Mouse (Mus musculus) splenic B cell, adult 2 months (primary cell): ENCODE results near the gene Calr.
"Not testable (repeated sequence)": the region's sequence is repeated elsewhere in the genome, so short reads cannot be mapped to it uniquely, and the experiment has no call there.

Experiments
- DNase-seq: peaks from one replicate; pipeline ENCODE4 v3.0.0-alpha.2; 2011; ENCODE audit warnings: low read depth, low spot score
- H3K27me3 ChIP-seq: 2 replicates; pipeline ENCODE4 v1.6.1; 2012; ENCODE audit warnings: mild to moderate bottlenecking, low read length, moderate library complexity, mixed read lengths; ENCODE audit not compliant: control insufficient read depth, poor library complexity, insufficient read depth, severe bottlenecking
- H3K36me3 ChIP-seq: 2 replicates; pipeline ENCODE4 v1.6.1; 2012; ENCODE audit warnings: mild to moderate bottlenecking, low read length, moderate library complexity, mixed read lengths; ENCODE audit not compliant: control insufficient read depth, poor library complexity, insufficient read depth, severe bottlenecking

Gene Calr

GRCm38 (mm10) chr8:84834866-84835855 lies 11.6 kb downstream of the Calr start:
- H3K27me3 ChIP-seq: no peaks in the 10 kb centered on the region
- H3K36me3 ChIP-seq: peaks cover 13% of the 10 kb centered on the region
- no peak for DNase-seq

- DNase-seq: no peak
Observed at GRCm38 (mm10) chr8:84834002-84834865, 12.5 kb downstream of the Calr start.

DNA sequence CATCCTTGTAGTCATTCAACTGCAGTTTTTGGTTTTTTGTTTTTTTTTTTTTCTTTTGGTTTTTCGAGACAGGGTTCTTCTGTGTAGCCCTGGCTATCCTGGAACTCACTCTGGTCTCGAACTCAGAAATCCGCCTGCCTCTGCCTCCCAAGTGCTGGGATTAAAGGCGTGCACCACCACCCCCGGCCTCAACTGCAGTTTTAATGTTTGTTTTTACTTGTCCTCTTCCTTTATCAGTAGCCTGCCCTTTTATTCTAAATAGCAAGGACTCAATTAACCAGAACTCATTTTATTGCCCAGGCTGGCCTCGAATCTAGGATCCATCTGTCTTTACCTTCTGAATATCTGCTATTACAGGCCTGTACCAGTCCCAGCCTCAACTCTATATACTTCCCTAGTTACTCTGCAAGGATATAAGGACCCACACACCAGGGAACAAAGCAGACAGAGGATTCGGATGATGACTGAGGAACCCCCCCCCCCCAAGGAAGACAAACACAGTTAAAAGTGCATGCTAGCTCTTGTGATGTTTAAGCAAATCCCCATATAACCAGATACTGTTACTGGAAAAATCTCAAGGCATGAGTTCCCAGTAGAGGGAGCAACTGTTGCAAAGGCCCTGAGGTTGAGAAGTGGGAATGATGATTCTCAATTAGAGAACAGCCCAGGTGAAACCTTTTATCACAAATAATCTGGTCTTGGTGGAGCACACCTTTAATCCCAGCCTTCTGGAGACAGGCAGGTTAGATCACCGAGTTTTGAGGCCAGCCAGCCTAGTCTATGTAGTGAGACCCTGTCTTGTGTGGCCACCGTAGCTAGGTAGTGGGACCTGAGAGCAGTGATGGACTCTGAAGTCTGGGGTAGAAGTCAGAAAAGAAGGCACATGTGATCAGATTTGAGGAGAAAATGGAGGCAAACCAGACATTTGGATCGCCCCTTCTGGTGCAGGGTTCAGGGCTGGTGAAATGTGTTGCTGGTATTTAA lies 13.7 kb downstream of the Calr start:
- DNase-seq: no peak
- Histone ChIP-seq H3K36me3 (peaks cover 13% of the 10 kb centered on the region), H3K27me3 (no peaks in the 10 kb centered on the region)

More at GRCm38 (mm10) chr8:84834002-84834865, 12.5 kb downstream of the Calr start:
- Histone ChIP-seq H3K36me3 (peaks cover 13% of the 10 kb centered on the region), H3K27me3 (no peaks in the 10 kb centered on the region)

- Histone ChIP-seq H3K27me3 (no peaks in the 10 kb centered on the region; the same call in 1 of the 2 replicates), H3K36me3 (peaks cover 8% of the 10 kb centered on the region)
- DNase-seq: peak; percentile 86
Observed at GRCm38 (mm10) chr8:84832034-84832717, 14.6 kb downstream of the Calr start.

DNA sequence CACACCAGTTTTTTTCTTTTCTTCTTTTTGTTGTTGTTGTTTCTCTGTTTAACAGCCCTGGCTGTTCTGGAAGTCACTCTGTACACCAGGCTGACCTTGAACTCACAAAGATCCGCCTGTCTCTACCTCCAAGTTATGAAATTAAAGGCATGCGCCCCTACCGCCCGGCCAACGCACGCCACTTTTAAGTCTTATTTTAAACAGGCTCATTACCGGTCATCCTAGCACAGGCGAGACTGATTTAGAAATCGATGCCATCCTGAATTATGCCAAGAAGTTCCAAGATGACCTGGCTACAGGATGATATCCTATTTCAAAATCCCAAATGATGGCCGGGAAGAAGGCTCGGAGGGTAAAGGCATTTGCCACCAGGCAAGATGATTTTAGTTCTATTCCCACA lies 15.2 kb downstream of the Calr start, which contains the start of gene Gadd45gip1:
Gene Gadd45gip1, plus strand, starts transcription at position 33 of the 400 bp plus-strand sequence.
- Histone ChIP-seq H3K27me3 (no peaks in the 10 kb centered on the region; the same call in 1 of the 2 replicates), H3K36me3 (peaks cover 8% of the 10 kb centered on the region)
- DNase-seq: peak; percentile 81

DNA sequence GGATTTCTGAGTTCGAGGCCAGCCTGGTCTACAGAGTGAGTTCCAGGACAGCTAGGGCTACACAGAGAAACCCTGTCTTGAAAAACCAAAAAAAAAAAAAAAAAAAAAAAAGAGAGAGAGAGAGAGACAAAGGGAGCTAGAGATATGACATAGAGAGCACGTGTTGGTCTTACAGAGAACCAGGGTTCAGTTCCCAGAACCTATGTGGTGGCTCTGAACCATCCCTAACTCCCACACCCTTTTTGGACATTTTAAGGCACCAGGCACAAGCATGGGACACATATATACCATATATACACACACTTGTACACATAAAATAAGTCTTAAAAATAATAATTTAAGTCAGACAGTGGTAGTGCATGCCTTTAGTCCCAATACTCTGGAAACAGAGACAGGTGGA lies 20.2 kb downstream of the Calr start:
- H3K27me3 ChIP-seq, DNase-seq, H3K36me3 ChIP-seq: not testable (repeated sequence)

- Histone ChIP-seq H3K27me3 (no peaks in the 10 kb centered on the region; the same call in 1 of the 2 replicates), H3K36me3 (no peaks in the 10 kb centered on the region)
- DNase-seq: peak; percentile 31
Observed at GRCm38 (mm10) chr8:84825636-84826035, 21.1 kb downstream of the Calr start.

DNA sequence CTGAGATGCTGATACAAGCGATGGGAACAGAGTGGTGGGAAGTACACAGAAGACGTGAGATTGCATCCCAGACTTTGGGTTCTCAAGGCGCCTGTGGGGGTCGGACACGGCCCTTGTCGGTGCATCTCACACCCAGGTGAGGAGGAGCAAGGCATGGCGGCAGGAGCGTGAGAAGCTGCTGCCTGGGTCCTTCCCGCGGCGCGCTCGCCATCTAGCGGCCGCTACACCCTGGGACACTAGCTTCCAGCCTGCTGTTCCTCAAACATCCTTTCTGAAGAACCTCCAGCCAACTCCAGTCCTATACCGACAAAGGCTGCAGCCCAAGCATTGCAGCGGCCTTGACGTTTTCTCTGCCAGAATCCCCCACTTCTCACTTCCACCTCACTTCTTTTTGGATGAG lies 23.1 kb downstream of the Calr start:
- Histone ChIP-seq H3K27me3 (no peaks in the 10 kb centered on the region; the same call in 1 of the 2 replicates), H3K36me3 (no peaks in the 10 kb centered on the region)
- peak; percentile 83 for DNase-seq

DNA sequence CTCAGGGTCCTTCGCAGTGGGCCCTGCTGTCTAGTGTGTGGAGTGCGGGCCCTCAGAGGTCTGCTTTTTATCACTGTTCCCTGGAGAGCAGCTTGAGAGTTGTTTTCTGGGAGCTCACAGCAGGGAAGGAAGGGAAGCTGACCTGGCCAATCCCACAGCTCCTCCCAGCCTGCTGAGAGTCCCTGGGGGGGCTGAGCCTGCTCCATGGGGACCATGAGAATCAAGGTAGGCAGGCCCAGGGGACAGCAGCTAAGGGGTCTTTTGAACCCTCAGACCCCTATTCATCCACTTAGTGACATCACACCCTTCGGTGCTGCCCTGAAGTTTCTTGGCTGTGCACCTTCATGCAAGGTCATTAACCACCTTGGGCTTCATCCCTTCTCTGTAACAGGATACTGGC lies 24.0 kb downstream of the Calr start, which contains the start of gene Dand5:
Gene Dand5, minus strand, starts transcription at position 101 of the 400 bp plus-strand sequence.
- DNase-seq: no peak
- no peaks in the 10 kb centered on the region for H3K36me3 ChIP-seq

DNA sequence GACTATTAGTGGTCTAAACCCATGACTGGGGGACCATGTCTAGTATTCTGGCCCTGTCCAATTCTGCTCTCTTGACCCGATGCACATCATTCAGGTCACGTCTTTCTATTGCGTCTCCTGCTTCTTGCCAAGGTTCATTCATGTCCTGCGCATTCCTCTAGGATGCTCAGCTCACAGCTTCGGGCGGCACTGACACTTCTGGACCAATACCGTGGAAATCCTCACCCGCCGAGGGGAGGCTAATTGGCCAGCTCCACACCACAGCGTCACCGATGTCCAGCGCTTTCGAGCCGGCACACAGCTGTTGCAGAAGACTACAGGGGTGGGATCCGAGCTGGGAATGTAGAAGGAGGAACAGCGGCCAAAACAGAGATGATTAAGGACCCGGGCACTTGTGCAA lies 30.6 kb downstream of the Calr start:
- no peaks in the 10 kb centered on the region for H3K36me3 ChIP-seq
- no peak for DNase-seq
- H3K27me3 ChIP-seq: no peaks in the 10 kb centered on the region

More for the DNA sequence above, 24.0 kb downstream of the Calr start, which contains the start of gene Dand5:
- H3K27me3 ChIP-seq: no peaks in the 10 kb centered on the region; the same call in 1 of the 2 replicates

DNA sequence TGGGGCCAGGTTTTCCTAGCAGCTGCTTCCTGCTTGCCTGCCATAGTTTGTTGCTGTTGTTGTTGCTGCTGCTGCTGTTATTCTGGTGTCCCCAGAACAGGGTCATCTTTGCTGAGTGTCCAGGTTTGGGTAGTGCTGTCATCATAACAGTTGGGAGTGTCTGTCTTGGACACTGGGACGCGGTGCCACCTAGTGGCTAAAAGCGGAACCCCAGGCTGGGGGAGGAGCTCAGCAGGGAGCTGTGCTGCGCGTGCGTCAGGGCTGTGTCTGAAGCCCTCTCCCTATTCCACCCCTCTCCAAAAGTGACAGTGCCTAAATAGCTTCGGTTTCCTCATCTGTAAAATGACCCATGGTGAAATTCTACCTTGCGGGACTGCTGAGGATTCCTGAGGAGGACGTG lies 31.2 kb downstream of the Calr start:
- H3K36me3 ChIP-seq: no peaks in the 10 kb centered on the region
- peak; percentile 92 for DNase-seq
- H3K27me3 ChIP-seq: no peaks in the 10 kb centered on the region

DNA sequence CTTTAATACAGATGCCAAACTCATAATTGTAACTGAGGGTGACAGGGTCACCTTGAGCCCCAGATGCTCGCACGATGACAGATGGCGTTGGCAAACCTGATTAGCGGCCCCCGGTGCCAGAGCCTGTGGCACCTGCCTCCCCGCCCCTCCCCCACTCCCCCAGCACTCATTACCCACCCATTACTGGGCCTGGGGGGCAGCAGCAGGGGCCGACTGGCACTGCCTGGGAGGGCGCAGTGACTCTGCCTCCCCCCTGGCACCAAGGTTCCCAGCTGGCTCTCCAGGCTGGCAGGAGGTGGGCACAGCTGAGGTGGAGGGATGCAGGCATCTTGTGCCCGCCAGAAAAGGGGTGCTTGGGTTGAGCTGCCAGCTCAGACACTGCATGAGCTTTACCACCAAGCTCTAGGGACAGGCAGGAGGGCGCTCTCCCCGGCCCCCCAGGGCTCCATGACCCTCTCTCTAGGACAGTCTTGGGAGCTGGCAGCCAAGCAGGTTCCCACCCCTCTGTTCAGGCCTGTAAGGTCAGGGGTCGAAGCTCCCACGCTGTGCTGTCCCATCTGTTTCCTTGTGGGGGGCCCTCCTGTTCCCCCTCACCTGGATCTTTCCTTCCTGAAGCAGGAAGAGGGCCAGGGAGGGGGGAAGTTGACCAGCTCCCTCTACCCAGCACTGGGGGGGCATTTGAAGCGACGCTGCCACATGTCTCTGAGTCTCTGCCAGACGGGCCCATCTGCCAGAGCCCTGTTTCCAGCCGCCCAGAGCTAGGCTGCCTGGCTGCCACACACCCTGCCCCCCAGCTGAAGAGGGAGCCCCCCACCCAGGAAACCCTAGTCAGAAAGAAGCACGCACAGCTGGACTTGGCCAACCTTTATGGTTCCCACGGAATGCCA lies 31.9 kb downstream of the Calr start:
- DNase-seq: no peak
- H3K27me3 ChIP-seq: no peaks in the 10 kb centered on the region
- H3K36me3 ChIP-seq: no peaks in the 10 kb centered on the region

GRCm38 (mm10) chr8:84814240-84814554 lies 32.5 kb downstream of the Calr start:
- no peaks in the 10 kb centered on the region for H3K27me3 ChIP-seq
- H3K36me3 ChIP-seq: no peaks in the 10 kb centered on the region
- no peak for DNase-seq
